Mouse (Mus musculus): Measurements from ENCODE around the gene Asb6. TPM values are rescaled to one million over a fixed set of nuclear protein-coding genes. Genes with fewer than 3 reads are reported as not detected.

The Asb6 gene
- total RNA-seq, 1 experiment from 2014 or later, result 31.5 TPM

- no peak for DNase-seq
Observed at GRCm38 (mm10) chr2:30833644-30834043, 3.5 kb upstream of the Asb6 start.

GRCm38 (mm10) chr2:30829315-30829714 lies 818 bp downstream of the Asb6 start:
- no peak for DNase-seq

- peak; percentile 97 for DNase-seq
Observed at GRCm38 (mm10) chr2:30827749-30828475, 2.2 kb downstream of the Asb6 start.

GRCm38 (mm10) chr2:30826825-30827748 lies 3.0 kb downstream of the Asb6 start:
- peak; percentile 56 for DNase-seq

GRCm38 (mm10) chr2:30823385-30824153 lies 6.6 kb downstream of the Asb6 start:
- DNase-seq, result no peak

- DNase-seq, result no peak
Observed at GRCm38 (mm10) chr2:30822460-30822859, 7.7 kb downstream of the Asb6 start.

- DNase-seq, result no peak
Observed at GRCm38 (mm10) chr2:30821073-30821472, 9.1 kb downstream of the Asb6 start.

- no peak for DNase-seq
Observed at GRCm38 (mm10) chr2:30819873-30820272, 10.3 kb downstream of the Asb6 start.

- no peak for DNase-seq
Observed at GRCm38 (mm10) chr2:30816383-30816782, 13.8 kb downstream of the Asb6 start.

GRCm38 (mm10) chr2:30810573-30810972 lies 19.6 kb downstream of the Asb6 start:
- DNase-seq, result no peak

GRCm38 (mm10) chr2:30809503-30809902 lies 20.6 kb downstream of the Asb6 start:
- no peak for DNase-seq

GRCm38 (mm10) chr2:30808296-30808655 lies 21.9 kb downstream of the Asb6 start:
- peak; percentile 37 for DNase-seq

GRCm38 (mm10) chr2:30807648-30808295 lies 22.4 kb downstream of the Asb6 start, which contains the start of gene Ntmt1:
Ntmt1 (plus strand) TSS chr2:30807826.
- peak; percentile 99 for DNase-seq

- no peak for DNase-seq
Observed at GRCm38 (mm10) chr2:30807147-30807647, 22.9 kb downstream of the Asb6 start.

- DNase-seq, result no peak
Observed at GRCm38 (mm10) chr2:30805983-30806382, 24.1 kb downstream of the Asb6 start.

GRCm38 (mm10) chr2:30803604-30804003 lies 26.5 kb downstream of the Asb6 start, which contains the start of gene 1700001O22Rik:
1700001O22Rik (minus strand) TSS chr2:30803661.
- no peak for DNase-seq

GRCm38 (mm10) chr2:30801067-30801852 lies 28.9 kb downstream of the Asb6 start:
- peak; percentile 44 for DNase-seq

GRCm38 (mm10) chr2:30800671-30801066 lies 29.5 kb downstream of the Asb6 start:
- DNase-seq, result no peak

- DNase-seq, result no peak
Observed at GRCm38 (mm10) chr2:30799456-30799855, 30.7 kb downstream of the Asb6 start.

GRCm38 (mm10) chr2:30796382-30796781 lies 33.8 kb downstream of the Asb6 start:
- DNase-seq, result peak; percentile 82

- no peak for DNase-seq
Observed at GRCm38 (mm10) chr2:30795889-30796275, 34.3 kb downstream of the Asb6 start.
